Mouse (Mus musculus) megakaryocyte, embryonic 14.5 days (primary cell): ENCODE measurements around the gene Usp44. TPM values are rescaled to one million over a fixed set of nuclear protein-coding genes. Genes with fewer than 3 reads are reported as not detected.
"Not testable (repeated sequence)": the region's sequence is repeated elsewhere in the genome, so short reads cannot be mapped to it uniquely, and the experiment has no call there.

Source experiments
- H3K27me3 ChIP-seq: replicated peaks from 2 replicates; pipeline ENCODE3; 2012; ENCODE audit warnings: inconsistent platforms
- H3K36me3 ChIP-seq: replicated peaks from 2 replicates; pipeline ENCODE3; 2012; ENCODE audit warnings: low read length, inconsistent platforms, mixed read lengths
- H3K4me1 ChIP-seq: 2 replicates; pipeline ENCODE4 v1.6.1; 2012; ENCODE audit warnings: inconsistent platforms
- H3K4me3 ChIP-seq: replicated peaks from 2 replicates; pipeline ENCODE3; 2012; ENCODE audit warnings: moderate library complexity, mild to moderate bottlenecking, inconsistent platforms
- H3K9me3 ChIP-seq: 2 replicates; pipeline ENCODE4 v1.6.1; 2012; ENCODE audit warnings: inconsistent platforms
- FLI1 ChIP-seq: IDR thresholded peaks from 2 replicates; pipeline ENCODE4 v1.6.1; 2012; ENCODE audit warnings: low read length, inconsistent platforms, mixed read lengths
- GATA1 ChIP-seq: IDR thresholded peaks from 3 replicates; pipeline ENCODE4 v1.6.1; 2012; ENCODE audit warnings: mixed read lengths, low read length, inconsistent platforms, borderline replicate concordance
- polyA plus RNA-seq: library from polyadenylated mRNA; stranded (reverse); fragments of >175 nt; gene quantifications from 2 replicates; pipeline ENCODE4 v1.2.3, GENCODE M21; 2012; ENCODE audit warnings: low replicate concordance; ENCODE audit not compliant: insufficient read depth

Gene Usp44
- polyA plus RNA-seq, 1 experiment: not detected

DNA sequence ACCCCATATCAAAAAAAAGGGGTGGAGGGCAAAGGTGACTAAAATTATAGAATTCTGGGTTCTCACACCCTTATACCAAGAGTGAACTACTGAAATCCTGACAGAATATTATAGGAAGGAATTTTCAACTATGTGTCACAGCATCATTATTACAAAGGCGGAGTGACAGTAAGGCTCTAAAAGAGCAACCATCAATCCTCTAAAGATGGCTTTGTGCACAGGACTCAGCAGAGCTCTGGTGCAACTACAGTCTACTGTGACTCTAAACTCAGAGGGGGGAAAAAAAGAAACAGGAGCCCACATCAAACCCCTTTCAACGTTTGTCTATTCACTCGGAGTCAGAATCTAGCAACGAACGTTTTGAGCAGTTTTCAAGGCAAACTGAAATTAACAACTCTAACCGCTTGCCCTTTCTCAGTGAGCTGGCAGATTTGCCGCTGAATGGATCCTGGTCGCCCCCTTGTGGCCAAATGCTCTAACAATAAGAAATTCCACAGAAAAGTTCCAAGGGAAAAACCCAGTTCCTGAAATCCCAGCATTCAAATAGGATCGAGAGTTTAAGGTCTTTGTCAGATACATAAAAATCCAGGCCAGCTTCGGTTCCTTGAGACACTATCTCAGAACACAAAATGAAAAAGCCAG, 18.5 kb upstream of the Usp44 start:
- H3K36me3 ChIP-seq: no peaks in the 10 kb centered on the region
- TF ChIP-seq FLI1 (no peak), GATA1 (no peak)
- H3K4me1 ChIP-seq: no peaks in the 10 kb centered on the region
- H3K4me3 ChIP-seq: peak overlapping the region; percentile 75
- peaks cover 10% of the 10 kb centered on the region for H3K9me3 ChIP-seq
- H3K27me3 ChIP-seq: peaks cover 4% of the 10 kb centered on the region

GRCm38 (mm10) chr10:93813755-93814154, 17.6 kb upstream of the Usp44 start:
- H3K9me3 ChIP-seq: peaks cover 10% of the 10 kb centered on the region
- no peaks in the 10 kb centered on the region for H3K36me3 ChIP-seq
- peaks cover 5% of the 10 kb centered on the region for H3K4me1 ChIP-seq
- no peak overlapping the region for H3K4me3 ChIP-seq
- TF ChIP-seq FLI1: no peak
- TF ChIP-seq GATA1: no peak
- H3K27me3 ChIP-seq: peaks cover 4% of the 10 kb centered on the region

DNA sequence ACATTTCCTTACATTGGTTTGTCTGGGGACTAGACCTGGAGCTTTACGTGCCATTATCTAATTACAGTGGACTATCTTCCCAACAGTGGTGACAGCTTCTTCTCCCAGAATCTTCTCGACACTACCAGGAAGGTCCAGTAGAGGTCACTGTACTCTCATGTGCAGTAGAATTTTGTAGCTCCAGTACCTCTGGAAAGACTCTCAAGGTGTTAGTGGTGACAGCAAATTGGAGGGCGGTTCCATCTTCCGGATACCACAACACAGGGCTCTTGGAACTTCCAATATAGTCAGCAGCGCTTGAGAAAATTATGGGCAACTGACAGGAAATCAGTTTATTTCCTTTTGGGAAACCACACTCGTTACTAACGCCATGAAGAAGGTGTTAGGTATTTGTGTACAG, 12.7 kb upstream of the Usp44 start:
- TF ChIP-seq FLI1: no peak
- no peak for TF ChIP-seq GATA1
- no peaks in the 10 kb centered on the region for H3K36me3 ChIP-seq
- H3K9me3 ChIP-seq: peaks cover 10% of the 10 kb centered on the region
- peaks cover 7% of the 10 kb centered on the region for H3K4me1 ChIP-seq
- no peak overlapping the region for H3K4me3 ChIP-seq
- H3K27me3 ChIP-seq: peaks cover 2% of the 10 kb centered on the region

DNA sequence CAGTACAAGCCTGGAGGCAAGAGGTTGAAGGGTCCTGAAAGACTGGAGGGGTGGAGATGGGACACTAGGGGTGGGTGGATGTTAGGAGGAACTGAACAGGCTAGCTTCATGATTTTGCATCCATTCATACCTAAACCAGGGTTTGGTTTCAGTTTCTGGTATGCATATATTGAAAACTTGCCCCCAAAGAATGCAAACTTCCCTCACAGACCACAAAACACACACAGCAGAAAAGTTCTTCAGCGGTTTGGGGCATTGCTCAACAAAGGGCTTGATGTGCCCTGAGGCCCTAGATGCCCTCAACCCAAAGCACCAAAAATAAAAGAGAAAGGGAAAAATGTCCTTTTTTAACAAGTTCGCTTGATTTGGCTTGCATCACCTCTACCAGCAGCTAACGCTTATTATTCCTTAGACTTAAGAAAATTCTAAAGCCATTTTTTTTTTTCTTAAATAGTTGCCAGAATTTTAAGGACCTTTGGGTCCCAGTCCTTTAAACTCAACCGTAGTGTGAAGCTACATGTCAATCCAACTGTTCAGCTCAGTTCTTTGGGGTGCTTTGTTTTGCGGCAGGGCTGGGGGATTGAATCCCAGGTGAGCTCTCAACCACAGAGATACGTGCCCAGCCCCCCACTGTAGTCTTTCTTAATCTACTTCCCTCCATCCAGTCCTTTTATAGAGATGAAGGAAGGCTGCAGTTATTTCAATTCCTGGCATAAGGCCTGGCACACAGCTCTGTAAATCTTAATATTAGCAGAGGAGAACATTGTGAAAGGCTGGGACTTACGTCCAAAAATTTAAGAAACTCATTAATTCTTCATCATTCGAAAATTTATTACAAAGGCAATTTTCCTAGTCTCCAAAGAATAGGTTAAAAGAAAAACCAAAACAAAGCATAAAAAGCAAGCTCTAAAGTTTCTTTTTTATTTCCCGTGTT, 1.2 kb upstream of the Usp44 start:
- no peak overlapping the region for H3K4me3 ChIP-seq
- peaks cover 34% of the 10 kb centered on the region for H3K4me1 ChIP-seq
- H3K9me3 ChIP-seq: no peaks in the 10 kb centered on the region
- TF ChIP-seq FLI1 (no peak), GATA1 (no peak)
- H3K27me3 ChIP-seq: peaks cover 20% of the 10 kb centered on the region
- H3K36me3 ChIP-seq: no peaks in the 10 kb centered on the region

DNA sequence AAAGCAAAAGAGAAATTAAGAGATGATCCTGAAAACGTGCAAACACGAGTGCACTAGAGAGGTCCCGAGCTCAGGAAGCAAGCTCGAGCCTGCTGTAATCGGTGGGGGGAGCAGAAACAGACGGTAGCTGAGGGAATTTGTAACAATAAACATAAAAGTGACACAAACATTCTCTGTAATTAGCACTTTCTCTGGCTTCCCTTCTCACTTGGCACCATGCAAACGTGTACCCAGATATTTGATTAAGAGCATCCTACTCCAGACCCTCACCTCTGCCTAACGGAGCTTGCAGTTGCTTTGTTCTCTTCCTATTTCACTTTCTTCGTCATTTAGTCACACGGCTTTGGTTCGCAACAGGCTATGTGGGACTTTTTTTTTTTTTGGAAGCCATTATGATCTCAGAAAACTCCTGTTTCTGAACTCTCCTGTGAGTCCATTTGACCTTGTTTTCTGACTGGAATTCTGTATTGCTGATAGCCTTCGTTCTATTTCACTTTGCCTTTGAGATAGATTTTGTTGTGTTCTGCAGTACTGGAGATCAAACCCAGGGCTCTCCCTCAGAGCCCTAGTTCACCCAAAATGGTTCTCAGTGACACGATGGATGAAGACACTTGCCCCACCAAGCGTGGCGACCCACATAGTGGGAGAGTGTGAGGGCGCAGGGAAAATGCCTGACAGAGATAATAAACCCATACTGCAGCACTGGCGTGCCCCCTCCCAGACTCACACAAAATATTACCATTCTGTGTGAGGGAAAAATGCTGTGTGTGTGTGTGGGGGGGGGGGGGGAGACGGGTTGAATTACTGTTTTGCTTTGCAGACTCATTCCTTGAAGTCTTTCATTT, 597 bp downstream of the Usp44 start:
- TF ChIP-seq FLI1 (no peak), GATA1 (no peak)
- peak overlapping the region; percentile 83 for H3K4me3 ChIP-seq
- peaks cover 20% of the 10 kb centered on the region for H3K27me3 ChIP-seq
- no peaks in the 10 kb centered on the region for H3K36me3 ChIP-seq
- no peaks in the 10 kb centered on the region for H3K9me3 ChIP-seq
- H3K4me1 ChIP-seq: peaks cover 34% of the 10 kb centered on the region

DNA sequence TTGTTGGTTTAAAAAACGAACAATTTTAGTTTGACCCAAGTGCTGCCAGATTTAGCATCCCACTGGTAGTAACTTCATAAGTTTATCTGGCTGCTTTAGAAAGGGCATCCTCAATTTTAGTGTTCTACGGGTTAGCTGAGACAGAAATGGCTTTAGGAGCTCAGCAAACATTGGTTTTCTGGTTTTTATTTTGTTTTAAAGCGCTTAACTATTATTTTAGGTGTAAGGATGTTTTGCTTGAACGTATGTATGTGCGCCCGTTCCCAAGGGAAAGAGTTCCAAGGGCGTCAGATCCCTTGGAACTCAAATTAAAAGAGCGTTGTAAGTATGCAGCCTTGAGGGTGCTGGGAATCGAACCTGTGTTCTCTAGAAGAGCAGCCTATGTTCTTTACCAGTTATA, 1.5 kb downstream of the Usp44 start:
- Histone ChIP-seq H3K27me3 (peaks cover 17% of the 10 kb centered on the region), H3K4me1 (peaks cover 34% of the 10 kb centered on the region)

GRCm38 (mm10) chr10:93833370-93833698, 2.0 kb downstream of the Usp44 start:
- Histone ChIP-seq H3K4me3 (peak overlapping the region; percentile 93), H3K36me3 (no peaks in the 10 kb centered on the region), H3K9me3 (no peaks in the 10 kb centered on the region), H3K27me3 (peaks cover 17% of the 10 kb centered on the region), H3K4me1 (peaks cover 34% of the 10 kb centered on the region)
- TF ChIP-seq GATA1 (no peak), FLI1 (no peak)

More for the DNA sequence above, 1.5 kb downstream of the Usp44 start:
- TF ChIP-seq FLI1 (no peak), GATA1 (no peak)
- H3K4me3 ChIP-seq: no peak overlapping the region
- no peaks in the 10 kb centered on the region for H3K36me3 ChIP-seq
- no peaks in the 10 kb centered on the region for H3K9me3 ChIP-seq

- Histone ChIP-seq H3K36me3 (no peaks in the 10 kb centered on the region), H3K4me3 (peak overlapping the region; percentile 93), H3K9me3 (no peaks in the 10 kb centered on the region), H3K27me3 (peaks cover 17% of the 10 kb centered on the region), H3K4me1 (peaks cover 34% of the 10 kb centered on the region)
- TF ChIP-seq GATA1: no peak
- no peak for TF ChIP-seq FLI1
Observed at GRCm38 (mm10) chr10:93833699-93834393, 2.5 kb downstream of the Usp44 start.

- peaks cover 34% of the 10 kb centered on the region for H3K4me1 ChIP-seq
- H3K27me3 ChIP-seq: peaks cover 17% of the 10 kb centered on the region
- TF ChIP-seq GATA1: no peak
Observed at GRCm38 (mm10) chr10:93834394-93834745, 3.0 kb downstream of the Usp44 start.

GRCm38 (mm10) chr10:93835115-93835514, 3.8 kb downstream of the Usp44 start:
- peaks cover 17% of the 10 kb centered on the region for H3K27me3 ChIP-seq
- H3K4me3 ChIP-seq, H3K9me3 ChIP-seq, H3K36me3 ChIP-seq: not testable (repeated sequence)
- peaks cover 30% of the 10 kb centered on the region for H3K4me1 ChIP-seq

More at GRCm38 (mm10) chr10:93834394-93834745, 3.0 kb downstream of the Usp44 start:
- Histone ChIP-seq H3K4me3 (peak overlapping the region; percentile 93), H3K36me3 (no peaks in the 10 kb centered on the region), H3K9me3 (no peaks in the 10 kb centered on the region)
